Mouse (Mus musculus) liver, adult 2 months (tissue): Measurements from ENCODE around the gene Dgkk.
"Not testable (repeated sequence)": the region's sequence is repeated elsewhere in the genome, so short reads cannot be mapped to it uniquely, and the experiment has no call there.

Source experiments
- CTCF ChIP-seq: fragments of 200-500 bp; IDR thresholded peaks from 2 replicates; pipeline ENCODE4 v1.5.1; 2011; ENCODE audit warnings: low read depth, low read length, control low read depth
- POLR2A ChIP-seq: fragments of 200-500 bp; IDR thresholded peaks from 2 replicates; pipeline ENCODE4 v1.6.1; 2011; ENCODE audit warnings: low read length, control low read depth; ENCODE audit not compliant: insufficient read depth; ENCODE audit errors: extremely low read depth

DNA sequence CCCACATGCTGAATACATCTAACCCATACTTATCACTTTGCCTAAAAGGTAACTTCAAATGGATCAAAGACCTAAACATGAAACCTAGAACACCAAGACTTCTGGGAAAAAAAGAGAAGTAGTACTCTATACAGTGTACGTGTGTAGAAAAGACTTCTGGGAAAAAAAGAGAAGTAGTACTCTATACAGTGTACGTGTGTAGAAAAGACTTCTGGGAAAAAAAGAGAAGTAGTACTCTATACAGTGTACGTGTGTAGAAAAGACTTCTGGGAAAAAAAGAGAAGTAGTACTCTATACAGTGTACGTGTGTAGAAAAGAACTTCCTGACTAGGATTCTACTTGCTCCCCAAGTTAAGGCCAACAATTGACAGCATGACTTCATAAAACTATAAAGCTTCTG, 204.8 kb downstream of the Dgkk start:
- TF ChIP-seq POLR2A, CTCF: not testable (repeated sequence)
